Mouse (Mus musculus) brown adipose tissue, adult 24 weeks (tissue): ENCODE data around the gene Akap10. TPM values are rescaled to one million over a fixed set of nuclear protein-coding genes. Genes with fewer than 3 reads are reported as not detected.
"Not testable (repeated sequence)": the region's sequence is repeated elsewhere in the genome, so short reads cannot be mapped to it uniquely, and the experiment has no call there.

Experiments used
- H3K27ac ChIP-seq: fragments of 200-500 bp; replicated peaks from 2 replicates; pipeline ENCODE4 v1.5.1; 2012; ENCODE audit warnings: low read depth, mild to moderate bottlenecking, low read length
- H3K4me1 ChIP-seq: fragments of 200-500 bp; 2 replicates; pipeline ENCODE4 v1.6.1; 2012; ENCODE audit warnings: low read length, mixed read lengths; ENCODE audit not compliant: control insufficient read depth, insufficient read depth, insufficient read length
- H3K4me3 ChIP-seq: fragments of 200-500 bp; 2 replicates; pipeline ENCODE4 v1.5.1; 2012; ENCODE audit warnings: low read depth, mild to moderate bottlenecking, low read length, moderate library complexity; ENCODE audit not compliant: insufficient read depth
- polyA plus RNA-seq: library from polyadenylated mRNA; stranded (reverse); fragments of >200 nt; gene quantifications from 2 replicates; pipeline ENCODE4 v1.2.4, GENCODE M21; 2012; ENCODE audit not compliant: missing spikeins, insufficient read depth, insufficient read length

The Akap10 gene
- polyA plus RNA-seq, 1 experiment: 10.1 TPM

- Histone ChIP-seq H3K4me1 (no peaks in the 10 kb centered on the region), H3K27ac (no peak overlapping the region), H3K4me3 (no peak overlapping the region)
Observed at GRCm38 (mm10) chr11:61866856-61867255, 63.2 kb downstream of the Akap10 start.

GRCm38 (mm10) chr11:61861781-61862547 lies 68.1 kb downstream of the Akap10 start:
- H3K27ac ChIP-seq: 0 out of 2 replicates have a peak overlapping the region, but pooled peaks have one; percentile 19
- H3K4me1 ChIP-seq: no peaks in the 10 kb centered on the region
- H3K4me3 ChIP-seq: no peak overlapping the region

GRCm38 (mm10) chr11:61859316-61859715 lies 70.7 kb downstream of the Akap10 start:
- Histone ChIP-seq H3K4me1 (no peaks in the 10 kb centered on the region), H3K27ac (no peak overlapping the region), H3K4me3 (no peak overlapping the region)

- Histone ChIP-seq H3K4me1 (no peaks in the 10 kb centered on the region; the same call in 1 of the 2 replicates), H3K27ac (0 out of 2 replicates have a peak overlapping the region, but pooled peaks have one; percentile 3), H3K4me3 (peak overlapping the region; percentile 86)
Observed at GRCm38 (mm10) chr11:61855539-61855938, 74.5 kb downstream of the Akap10 start.

- Histone ChIP-seq H3K4me1 (no peaks in the 10 kb centered on the region; the same call in 1 of the 2 replicates), H3K27ac (peak within 1 kb of the TSS; percentile 87), H3K4me3 (peak within 1 kb of the TSS; percentile 86)
Observed at GRCm38 (mm10) chr11:61854988-61855411, 75.1 kb downstream of the Akap10 start, which contains the start of gene Ulk2. Gene Ulk2 (minus strand): TSS chr11:61855073.

GRCm38 (mm10) chr11:61854211-61854987 lies 75.7 kb downstream of the Akap10 start:
- no peaks in the 10 kb centered on the region; the same call in 1 of the 2 replicates for H3K4me1 ChIP-seq
- peak overlapping the region; percentile 86 for H3K4me3 ChIP-seq
- H3K27ac ChIP-seq: peak overlapping the region; percentile 64

- Histone ChIP-seq H3K4me1 (no peaks in the 10 kb centered on the region; the same call in 1 of the 2 replicates), H3K27ac (no peak overlapping the region; the same call in 1 of the 2 replicates), H3K4me3 (peak overlapping the region; percentile 86)
Observed at GRCm38 (mm10) chr11:61853659-61854058, 76.4 kb downstream of the Akap10 start.

GRCm38 (mm10) chr11:61852916-61853315 lies 77.1 kb downstream of the Akap10 start:
- Histone ChIP-seq H3K4me1 (no peaks in the 10 kb centered on the region; the same call in 1 of the 2 replicates), H3K4me3 (peak overlapping the region; percentile 5; the same call in 1 of the 2 replicates), H3K27ac (no peak overlapping the region)

- H3K4me1 ChIP-seq: no peaks in the 10 kb centered on the region; the same call in 1 of the 2 replicates
- no peak overlapping the region for H3K4me3 ChIP-seq
- no peak overlapping the region for H3K27ac ChIP-seq
Observed at GRCm38 (mm10) chr11:61851195-61851594, 78.9 kb downstream of the Akap10 start.

- H3K4me1 ChIP-seq, H3K27ac ChIP-seq, H3K4me3 ChIP-seq: not testable (repeated sequence)
Observed at GRCm38 (mm10) chr11:61840663-61841062, 89.4 kb downstream of the Akap10 start.

GRCm38 (mm10) chr11:61839940-61840339 lies 90.1 kb downstream of the Akap10 start:
- no peak overlapping the region for H3K27ac ChIP-seq
- H3K4me3 ChIP-seq: no peak overlapping the region
- no peaks in the 10 kb centered on the region for H3K4me1 ChIP-seq

GRCm38 (mm10) chr11:61839182-61839581 lies 90.9 kb downstream of the Akap10 start:
- Histone ChIP-seq H3K4me3 (no peak overlapping the region), H3K27ac (no peak overlapping the region), H3K4me1 (no peaks in the 10 kb centered on the region)
